Comparison of ENCODE assay signal across 8 mouse cellular contexts in genomic region chrX:165326939-165327698, GRCm38 (mm10). TPM values are rescaled to one million over a fixed set of nuclear protein-coding genes. Genes with fewer than 3 reads are reported as not detected.
A peak's percentile ranks its signal among the peaks of the same experiment; 100 is the strongest.
DNase-seq lines count a peak whose midpoint lies in the region; ATAC-seq and TF ChIP-seq lines count a peak whose summit lies in the region.

Gene Glra2, minus strand, starts transcription at chrX:165327393.

- no peaks in the 10 kb centered on the region for H3K4me1 ChIP-seq in heart, embryonic 12.5 days (replicated peaks)
- no peaks in the 10 kb centered on the region for H3K4me1 ChIP-seq in E14TG2a.4 (replicated peaks; ENCODE audit: low read depth, low read length)
- H3K4me1 ChIP-seq in hindbrain, embryonic 13.5 days (replicated peaks), result no peaks in the 10 kb centered on the region
- no peaks in the 10 kb centered on the region for H3K4me1 ChIP-seq in liver, embryonic 11.5 days (replicated peaks; ENCODE audit: control insufficient read depth, insufficient read depth, low read length)
- no peaks in the 10 kb centered on the region for H3K4me1 ChIP-seq in stomach, embryonic 14.5 days (ENCODE audit: control insufficient read depth, insufficient read depth, low read length)

- H3K36me3 ChIP-seq in heart, embryonic 12.5 days, result no peaks in the 10 kb centered on the region
- H3K36me3 ChIP-seq in E14TG2a.4 (ENCODE audit: insufficient read depth, low read length), result no peaks in the 10 kb centered on the region
- H3K36me3 ChIP-seq in hindbrain, embryonic 13.5 days, result no peaks in the 10 kb centered on the region
- H3K36me3 ChIP-seq in liver, embryonic 11.5 days (ENCODE audit: control insufficient read depth, insufficient read depth, low read length), result no peaks in the 10 kb centered on the region
- no peaks in the 10 kb centered on the region for H3K36me3 ChIP-seq in stomach, embryonic 14.5 days (ENCODE audit: control insufficient read depth, insufficient read depth, low read length)

- H3K4me3 ChIP-seq in heart, embryonic 12.5 days, result peak within 1 kb of the TSS; percentile 37
- peak within 1 kb of the TSS; percentile 20; the same call in 1 of the 2 replicates for H3K4me3 ChIP-seq in E14TG2a.4 (replicated peaks; ENCODE audit: low read length)
- peak within 1 kb of the TSS; percentile 38 for H3K4me3 ChIP-seq in hindbrain, embryonic 13.5 days
- H3K4me3 ChIP-seq in liver, embryonic 11.5 days (ENCODE audit: low read depth, low read length), result no peak within 1 kb of the TSS
- peak within 1 kb of the TSS; percentile 14; the same call in 1 of the 2 replicates for H3K4me3 ChIP-seq in stomach, embryonic 14.5 days (ENCODE audit: low read depth, low read length)

- no peak for DNase-seq in heart, postnatal 36 days
- peak; percentile 75 for DNase-seq in embryo, embryonic 10.5 days (ENCODE audit: low spot score)
- DNase-seq in liver, embryonic 11.5 days (ENCODE audit: low spot score), result no peak
- DNase-seq in adipocyte (ENCODE audit: low spot score), result no peak

- H3K9me3 ChIP-seq in heart, embryonic 12.5 days (replicated peaks), result no peaks in the 10 kb centered on the region
- H3K9me3 ChIP-seq in E14TG2a.4 (ENCODE audit: low read length), result no peaks in the 10 kb centered on the region
- no peaks in the 10 kb centered on the region for H3K9me3 ChIP-seq in hindbrain, embryonic 13.5 days
- H3K9me3 ChIP-seq in liver, embryonic 11.5 days (ENCODE audit: control insufficient read depth, low read length), result no peaks in the 10 kb centered on the region
- H3K9me3 ChIP-seq in stomach, embryonic 14.5 days (ENCODE audit: control insufficient read depth, low read depth, low read length), result no peaks in the 10 kb centered on the region

- no peak within 1 kb of the TSS for H3K27ac ChIP-seq in heart, embryonic 12.5 days (ENCODE audit: poor library complexity, severe bottlenecking)
- peak within 1 kb of the TSS; percentile 45; the same call in 1 of the 2 replicates for H3K27ac ChIP-seq in hindbrain, embryonic 13.5 days
- H3K27ac ChIP-seq in liver, embryonic 11.5 days (ENCODE audit: low read depth, low read length), result no peak within 1 kb of the TSS
- no peak within 1 kb of the TSS for H3K27ac ChIP-seq in stomach, embryonic 14.5 days (ENCODE audit: low read length)

- peak within 1 kb of the TSS; percentile 70 for H3K4me2 ChIP-seq in heart, embryonic 12.5 days
- H3K4me2 ChIP-seq in hindbrain, embryonic 13.5 days, result peak within 1 kb of the TSS; percentile 56
- peak within 1 kb of the TSS; percentile 46 for H3K4me2 ChIP-seq in liver, embryonic 11.5 days
- peak within 1 kb of the TSS; percentile 35 for H3K4me2 ChIP-seq in stomach, embryonic 14.5 days (replicated peaks; ENCODE audit: low read depth, low read length)

- no peak for TF ChIP-seq CTCF in E14TG2a.4 (conservative IDR thresholded peaks at IDR 0.05; ENCODE audit: low read length)

- no peaks in the 10 kb centered on the region for H3K27me3 ChIP-seq in heart, embryonic 12.5 days (replicated peaks)
- H3K27me3 ChIP-seq in E14TG2a.4 (ENCODE audit: insufficient read depth, low read length), result no peaks in the 10 kb centered on the region
- no peaks in the 10 kb centered on the region for H3K27me3 ChIP-seq in hindbrain, embryonic 13.5 days
- H3K27me3 ChIP-seq in liver, embryonic 11.5 days (replicated peaks; ENCODE audit: control insufficient read depth, insufficient read depth, low read length), result no peaks in the 10 kb centered on the region
- H3K27me3 ChIP-seq in stomach, embryonic 14.5 days (ENCODE audit: control insufficient read depth, insufficient read depth, low read length), result no peaks in the 10 kb centered on the region

- WGBS in heart, embryonic 12.5 days, result 13% methylated on average over 12 of the region's 12 CpGs
- WGBS in hindbrain, embryonic 13.5 days, result 14% methylated on average over 12 of the region's 12 CpGs
- 16% methylated on average over 12 of the region's 12 CpGs for WGBS in liver, embryonic 11.5 days
- WGBS in stomach, embryonic 14.5 days, result 20% methylated on average over 12 of the region's 12 CpGs

- ATAC-seq in heart, embryonic 12.5 days (ENCODE audit: insufficient number of reproducible peaks, low FRiP score), result no peak
- ATAC-seq in hindbrain, embryonic 13.5 days (ENCODE audit: low FRiP score), result peak; percentile 74; the same call in 1 of the 2 replicates
- ATAC-seq in liver, embryonic 11.5 days (replicated peaks; ENCODE audit: low FRiP score), result no peak
- ATAC-seq in stomach, embryonic 14.5 days (ENCODE audit: insufficient number of reproducible peaks, insufficient read depth, low FRiP score, low read depth), result no peak

- no peak within 1 kb of the TSS for H3K9ac ChIP-seq in heart, embryonic 12.5 days
- peak within 1 kb of the TSS; percentile 63 for H3K9ac ChIP-seq in hindbrain, embryonic 13.5 days
- no peak within 1 kb of the TSS for H3K9ac ChIP-seq in liver, embryonic 11.5 days (ENCODE audit: low read depth, low read length)
- H3K9ac ChIP-seq in stomach, embryonic 14.5 days (replicated peaks; ENCODE audit: low read depth, low read length), result no peak within 1 kb of the TSS

- intact Hi-C loops in heart, postnatal 36 days (cut with DNase I), result no loop called here

RNA-seq across cellular contexts. Expression of gene Glra2, which starts in this region (rescaled TPM):
- not detected in 2 replicates for polyA plus RNA-seq in heart, embryonic 12.5 days (2016; fragmentation: Nextera tagmentation; extraction: Ambion mirVana)
- not detected for total RNA-seq in heart, postnatal 36 days (2021)
- polyA plus RNA-seq in hindbrain, embryonic 13.5 days (2015; fragmentation: Nextera tagmentation; extraction: Ambion mirVana), result 29.4 and 30.5 TPM in 2 replicates
- not detected in 2 replicates for polyA plus RNA-seq in liver, embryonic 11.5 days (2014; fragmentation: Nextera tagmentation; extraction: Ambion mirVana)
- 0.07 TPM in 1 of 2 replicates, not detected in the other for polyA plus RNA-seq in stomach, embryonic 14.5 days (2014; fragmentation: Nextera tagmentation; extraction: Ambion mirVana)

Comparison
In these comparisons a context has a peak if more than half of its experiments do, and no peak if none do; other contexts are left out.
1. RNA of gene Glra2 (polyA plus RNA-seq): 29.4 to 30.5 TPM in hindbrain, embryonic 13.5 days; 0.07 TPM in stomach, embryonic 14.5 days, not detected in heart, embryonic 12.5 days and not detected in liver, embryonic 11.5 days; every median in the first group is over 10 times any median in the second.
2. Peak in every context shown above with its lines, with median percentiles within 50 percentile points of each other: H3K4me2 ChIP-seq.